Mouse (Mus musculus): Measurements from ENCODE around the gene Rpl31.

Rpl31 gene

GRCm38 (mm10) chr1:39367601-39368266 is at the start of gene Rpl31:
Rpl31 (plus strand) TSS chr1:39367842.
- DNase-seq (ENCODE audit: extremely low read depth, low read depth, low spot score) = peak; percentile 52

- DNase-seq (ENCODE audit: extremely low read depth, low read depth, low spot score) = peak; percentile 63
Measured at GRCm38 (mm10) chr1:39317935-39318334, 49.7 kb upstream of the Rpl31 start.

- DNase-seq (ENCODE audit: extremely low read depth, low read depth, low spot score) = no peak
Measured at GRCm38 (mm10) chr1:39318870-39319269, 48.8 kb upstream of the Rpl31 start.

GRCm38 (mm10) chr1:39321954-39322353 is 45.7 kb upstream of the Rpl31 start:
- DNase-seq (ENCODE audit: extremely low read depth, low read depth, low spot score) = no peak

GRCm38 (mm10) chr1:39325228-39325627 is 42.4 kb upstream of the Rpl31 start:
- DNase-seq (ENCODE audit: extremely low read depth, low read depth, low spot score) = no peak

GRCm38 (mm10) chr1:39327546-39327945 is 40.1 kb upstream of the Rpl31 start:
- DNase-seq (ENCODE audit: extremely low read depth, low read depth, low spot score) = no peak

- DNase-seq (ENCODE audit: extremely low read depth, low read depth, low spot score) = no peak
Measured at GRCm38 (mm10) chr1:39330857-39331594, 36.6 kb upstream of the Rpl31 start.

- no peak for DNase-seq (ENCODE audit: extremely low read depth, low read depth, low spot score)
Measured at GRCm38 (mm10) chr1:39332456-39332855, 35.2 kb upstream of the Rpl31 start.

GRCm38 (mm10) chr1:39335561-39336196 is 32.0 kb upstream of the Rpl31 start:
- no peak for DNase-seq (ENCODE audit: extremely low read depth, low read depth, low spot score)

- no peak for DNase-seq (ENCODE audit: extremely low read depth, low read depth, low spot score)
Measured at GRCm38 (mm10) chr1:39336788-39337187, 30.9 kb upstream of the Rpl31 start.

- no peak for DNase-seq (ENCODE audit: extremely low read depth, low read depth, low spot score)
Measured at GRCm38 (mm10) chr1:39338831-39339230, 28.8 kb upstream of the Rpl31 start.

GRCm38 (mm10) chr1:39339455-39339854 is 28.2 kb upstream of the Rpl31 start:
- DNase-seq (ENCODE audit: extremely low read depth, low read depth, low spot score) = no peak

GRCm38 (mm10) chr1:39340156-39340555 is 27.5 kb upstream of the Rpl31 start:
- DNase-seq (ENCODE audit: extremely low read depth, low read depth, low spot score) = no peak

- DNase-seq (ENCODE audit: extremely low read depth, low read depth, low spot score) = no peak
Measured at GRCm38 (mm10) chr1:39340647-39341046, 27.0 kb upstream of the Rpl31 start.

GRCm38 (mm10) chr1:39341807-39342206 is 25.8 kb upstream of the Rpl31 start:
- DNase-seq (ENCODE audit: extremely low read depth, low read depth, low spot score) = no peak

GRCm38 (mm10) chr1:39343242-39343641 is 24.4 kb upstream of the Rpl31 start:
- DNase-seq (ENCODE audit: extremely low read depth, low read depth, low spot score) = no peak

- DNase-seq (ENCODE audit: extremely low read depth, low read depth, low spot score) = no peak
Measured at GRCm38 (mm10) chr1:39344981-39345600, 22.6 kb upstream of the Rpl31 start.

- DNase-seq (ENCODE audit: extremely low read depth, low read depth, low spot score) = no peak
Measured at GRCm38 (mm10) chr1:39349001-39349400, 18.6 kb upstream of the Rpl31 start.

- DNase-seq (ENCODE audit: extremely low read depth, low read depth, low spot score) = no peak
Measured at GRCm38 (mm10) chr1:39349427-39349826, 18.2 kb upstream of the Rpl31 start.

GRCm38 (mm10) chr1:39361754-39362514 is 5.7 kb upstream of the Rpl31 start:
- DNase-seq (ENCODE audit: extremely low read depth, low read depth, low spot score) = no peak

- no peak for DNase-seq (ENCODE audit: extremely low read depth, low read depth, low spot score)
Measured at GRCm38 (mm10) chr1:39362515-39362893, 5.1 kb upstream of the Rpl31 start.
